Mouse (Mus musculus): Measurements from ENCODE around the gene Srrt. TPM values are rescaled to one million over a fixed set of nuclear protein-coding genes. Genes with fewer than 3 reads are reported as not detected.
"Not testable (repeated sequence)": the region's sequence is repeated elsewhere in the genome, so short reads cannot be mapped to it uniquely, and the experiment has no call there.

Srrt gene
- total RNA-seq, 1 experiment, result 350 TPM

DNA sequence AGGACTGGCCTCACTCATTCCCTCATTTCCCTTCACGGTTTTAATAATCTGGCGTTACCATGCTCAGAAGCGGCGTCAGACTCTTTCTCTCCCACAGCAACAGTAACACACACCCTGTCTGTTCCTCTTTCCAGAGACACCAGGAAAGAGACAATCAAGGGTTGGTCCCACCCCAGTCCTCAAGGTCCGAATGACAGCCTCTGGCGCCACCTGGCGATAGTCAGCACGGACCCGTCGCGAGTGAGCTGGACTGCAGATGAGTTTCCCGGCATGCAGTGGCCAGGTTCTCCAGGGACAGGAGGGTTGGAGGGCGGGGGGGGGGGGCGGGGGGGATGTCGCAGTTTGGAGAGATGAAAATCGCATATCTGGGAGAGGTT is 20.8 kb downstream of the Srrt start:
- no peaks in the 10 kb centered on the region for H3K9me3 ChIP-seq (ENCODE audit: control insufficient read depth, insufficient read depth, low read depth, low read length)
- in situ Hi-C loops (cut with MboI; ENCODE audit: low sequenced_read_pairs in 2 of 2, unreplicated experiment in 2 of 2), result no loop called here
- no peak overlapping the region for H3K9ac ChIP-seq (ENCODE audit: insufficient read depth, low read depth, low read length, poor library complexity, severe bottlenecking)
- H3K36me3 ChIP-seq (ENCODE audit: control insufficient read depth, insufficient read depth, low read length, poor library complexity, severe bottlenecking), result no peaks in the 10 kb centered on the region
- peaks cover 0 to 16% of the 10 kb centered on the region in 2 experiments; a peak in 2 of 4 replicates for H3K4me1 ChIP-seq (ENCODE audit: control insufficient read depth in 2 of 2, insufficient read depth in 2 of 2, low read length in 2 of 2, poor library complexity in 1 of 2)
- DNase-seq (ENCODE audit: low read depth, low spot score), result no peak
- peak overlapping the region; percentile 44 to 48; a peak in 2 of 4 replicates for H3K4me3 ChIP-seq (ENCODE audit: insufficient read depth in 1 of 2, low read depth in 1 of 2, low read length in 2 of 2, poor library complexity in 1 of 2, severe bottlenecking in 1 of 2)
- peak; percentile 76; the same call in 1 of the 2 replicates for TF ChIP-seq ZC3H11A (IDR thresholded peaks at IDR 0.05; ENCODE audit: borderline replicate concordance, low read depth, low read length)
- TF ChIP-seq ZNF384 (IDR thresholded peaks at IDR 0.05; ENCODE audit: low read depth, low read length), result no peak
- no peak for TF ChIP-seq HCFC1 (IDR thresholded peaks at IDR 0.05; ENCODE audit: borderline replicate concordance, insufficient read depth, low read length)
- H3K27ac ChIP-seq (ENCODE audit: insufficient read depth, low read depth, low read length, poor library complexity, severe bottlenecking), result no peak overlapping the region

DNA sequence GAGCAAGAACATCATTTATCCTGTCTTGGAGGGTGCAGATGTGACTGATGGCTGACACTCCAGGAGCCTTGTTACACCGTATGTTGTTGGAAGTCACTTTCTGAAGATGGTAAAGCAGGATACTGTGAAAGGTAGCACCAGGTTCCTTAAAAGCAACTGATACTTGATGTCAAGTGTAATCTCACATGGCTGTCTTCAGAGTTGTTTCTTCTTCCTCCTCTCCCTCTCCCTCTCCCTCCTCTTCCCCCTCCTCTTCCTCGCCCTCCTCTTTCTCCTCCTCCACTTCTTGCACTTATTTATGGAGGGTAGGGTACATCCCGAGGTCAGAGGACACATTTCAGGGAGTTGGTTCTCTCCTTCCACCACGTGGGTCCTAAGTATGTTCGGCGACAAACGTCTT is 21.5 kb downstream of the Srrt start:
- in situ Hi-C loops (cut with MboI; ENCODE audit: low sequenced_read_pairs in 2 of 2, unreplicated experiment in 2 of 2), result no loop called here
- no peak for TF ChIP-seq ZC3H11A (IDR thresholded peaks at IDR 0.05; ENCODE audit: borderline replicate concordance, low read depth, low read length)
- TF ChIP-seq ZNF384 (IDR thresholded peaks at IDR 0.05; ENCODE audit: low read depth, low read length), result no peak
- no peak for TF ChIP-seq CHD2 (IDR thresholded peaks at IDR 0.05; ENCODE audit: low read depth, low read length)
- no peak for TF ChIP-seq HCFC1 (IDR thresholded peaks at IDR 0.05; ENCODE audit: borderline replicate concordance, insufficient read depth, low read length)
- TF ChIP-seq MAFK (IDR thresholded peaks at IDR 0.05; ENCODE audit: insufficient read depth, low read depth, low read length), result no peak
- no peak overlapping the region for H3K27ac ChIP-seq (ENCODE audit: insufficient read depth, low read depth, low read length, poor library complexity, severe bottlenecking)
- no peaks in the 10 kb centered on the region for H3K36me3 ChIP-seq (ENCODE audit: control insufficient read depth, insufficient read depth, low read length, poor library complexity, severe bottlenecking)
- peaks cover 0 to 16% of the 10 kb centered on the region in 2 experiments; a peak in 2 of 4 replicates for H3K4me1 ChIP-seq (ENCODE audit: control insufficient read depth in 2 of 2, insufficient read depth in 2 of 2, low read length in 2 of 2, poor library complexity in 1 of 2)
- no peak overlapping the region for H3K9ac ChIP-seq (ENCODE audit: insufficient read depth, low read depth, low read length, poor library complexity, severe bottlenecking)
- no peak overlapping the region for H3K4me3 ChIP-seq (ENCODE audit: insufficient read depth in 1 of 2, low read depth in 1 of 2, low read length in 2 of 2, poor library complexity in 1 of 2, severe bottlenecking in 1 of 2)
- H3K9me3 ChIP-seq (ENCODE audit: control insufficient read depth, insufficient read depth, low read depth, low read length), result no peaks in the 10 kb centered on the region
- no peak for DNase-seq (ENCODE audit: low read depth, low spot score)

DNA sequence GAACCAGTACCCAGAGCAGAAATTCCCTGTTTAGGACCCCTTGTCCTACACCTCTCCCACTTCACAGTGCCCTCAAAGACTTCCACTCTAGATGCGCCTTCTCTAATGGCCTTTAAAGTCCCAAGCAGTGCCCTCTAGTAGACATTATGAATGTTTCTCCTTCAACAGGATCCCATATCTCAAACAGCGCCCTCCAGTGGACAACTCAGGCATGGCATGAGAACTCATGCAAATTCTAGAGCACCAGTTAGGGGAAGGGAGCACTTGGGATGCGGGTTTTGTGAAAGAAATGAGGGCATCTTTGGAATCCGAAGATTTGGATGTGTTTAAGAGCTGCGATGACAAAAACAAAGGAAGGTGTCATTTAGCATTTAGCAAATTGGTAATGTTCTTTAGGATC is 22.4 kb downstream of the Srrt start:
- TF ChIP-seq ZC3H11A (IDR thresholded peaks at IDR 0.05; ENCODE audit: borderline replicate concordance, low read depth, low read length) (no peak), MAFK (IDR thresholded peaks at IDR 0.05; ENCODE audit: insufficient read depth, low read depth, low read length) (no peak), CHD2 (IDR thresholded peaks at IDR 0.05; ENCODE audit: low read depth, low read length) (no peak), ZNF384 (IDR thresholded peaks at IDR 0.05; ENCODE audit: low read depth, low read length) (no peak), HCFC1 (IDR thresholded peaks at IDR 0.05; ENCODE audit: borderline replicate concordance, insufficient read depth, low read length) (no peak)
- in situ Hi-C loops (cut with MboI; ENCODE audit: low sequenced_read_pairs in 2 of 2, unreplicated experiment in 2 of 2), result no loop called here
- no peak for DNase-seq (ENCODE audit: low read depth, low spot score)
- H3K4me1 ChIP-seq (ENCODE audit: control insufficient read depth in 2 of 2, insufficient read depth in 2 of 2, low read length in 2 of 2, poor library complexity in 1 of 2), result peaks cover 0 to 13% of the 10 kb centered on the region in 2 experiments; a peak in 2 of 4 replicates
- no peaks in the 10 kb centered on the region for H3K36me3 ChIP-seq (ENCODE audit: control insufficient read depth, insufficient read depth, low read length, poor library complexity, severe bottlenecking)
- H3K9ac ChIP-seq (ENCODE audit: insufficient read depth, low read depth, low read length, poor library complexity, severe bottlenecking), result no peak overlapping the region
- H3K9me3 ChIP-seq (ENCODE audit: control insufficient read depth, insufficient read depth, low read depth, low read length), result no peaks in the 10 kb centered on the region
- no peak overlapping the region for H3K4me3 ChIP-seq (ENCODE audit: insufficient read depth in 1 of 2, low read depth in 1 of 2, low read length in 2 of 2, poor library complexity in 1 of 2, severe bottlenecking in 1 of 2)
- H3K27ac ChIP-seq (ENCODE audit: insufficient read depth, low read depth, low read length, poor library complexity, severe bottlenecking), result no peak overlapping the region

DNA sequence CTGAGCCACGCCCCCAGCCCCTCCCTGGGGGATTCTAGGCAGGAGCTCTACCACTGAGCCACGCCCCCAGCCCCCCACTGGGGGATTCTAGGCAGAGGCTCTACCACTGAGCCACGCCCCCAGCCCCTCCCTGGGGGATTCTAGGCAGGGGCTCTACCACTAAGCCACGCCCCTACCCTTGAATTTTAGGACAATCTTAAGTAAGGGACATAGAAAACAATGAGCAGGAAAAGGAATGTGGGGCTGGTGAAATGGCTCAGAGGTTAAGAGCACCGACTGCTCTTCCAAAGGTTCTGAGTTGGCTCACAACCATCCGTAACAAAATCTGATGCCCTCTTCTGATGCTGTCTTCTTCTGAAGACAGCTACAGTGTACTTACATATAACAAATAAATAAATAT is 23.1 kb downstream of the Srrt start:
- in situ Hi-C loops (cut with MboI; ENCODE audit: low sequenced_read_pairs in 2 of 2, unreplicated experiment in 2 of 2); H3K36me3 ChIP-seq (ENCODE audit: control insufficient read depth, insufficient read depth, low read length, poor library complexity, severe bottlenecking); H3K9me3 ChIP-seq (ENCODE audit: control insufficient read depth, insufficient read depth, low read depth, low read length); H3K4me1 ChIP-seq (ENCODE audit: control insufficient read depth in 2 of 2, insufficient read depth in 2 of 2, low read length in 2 of 2, poor library complexity in 1 of 2); H3K4me3 ChIP-seq (ENCODE audit: insufficient read depth in 1 of 2, low read depth in 1 of 2, low read length in 2 of 2, poor library complexity in 1 of 2, severe bottlenecking in 1 of 2); H3K9ac ChIP-seq (ENCODE audit: insufficient read depth, low read depth, low read length, poor library complexity, severe bottlenecking); H3K27ac ChIP-seq (ENCODE audit: insufficient read depth, low read depth, low read length, poor library complexity, severe bottlenecking); DNase-seq (ENCODE audit: low read depth, low spot score): not testable (repeated sequence)

All from ES-E14 (cell line).